Mouse (Mus musculus) liver, postnatal 0 days (tissue): ENCODE measurements around the gene Coq9. TPM values are rescaled to one million over a fixed set of nuclear protein-coding genes. Genes with fewer than 3 reads are reported as not detected.

Experiments used
- ATAC-seq: fragments of 200-750 bp; cut with Nextera tagmentation; 2 replicates; pipeline ENCODE4 v1.8.0; 2017; ENCODE audit warnings: mild to moderate bottlenecking, moderate library complexity
- DNase-seq: peaks from one replicate; pipeline ENCODE4 v3.0.0-alpha.2; 2016
- H3K27ac ChIP-seq: fragments of 300-500 bp; sonication (generic); 2 replicates; pipeline ENCODE4 v1.5.1; 2014; ENCODE audit warnings: antibody characterized with exemption, moderate library complexity, mild to moderate bottlenecking, low read depth
- H3K27me3 ChIP-seq: fragments of 300-500 bp; sonication (generic); 2 replicates; pipeline ENCODE4 v1.6.1; 2014; ENCODE audit warnings: low read length, control low read depth, mixed read lengths; ENCODE audit not compliant: insufficient read depth
- H3K36me3 ChIP-seq: fragments of 300-500 bp; sonication (generic); replicated peaks from 2 replicates; pipeline ENCODE4 v1.6.1; 2014; ENCODE audit warnings: mild to moderate bottlenecking, control low read depth, low read length, moderate library complexity, mixed read lengths; ENCODE audit not compliant: insufficient read depth
- H3K4me1 ChIP-seq: fragments of 300-500 bp; sonication (generic); 2 replicates; pipeline ENCODE4 v1.6.1; 2014; ENCODE audit warnings: antibody characterized with exemption, mild to moderate bottlenecking, control low read depth; ENCODE audit not compliant: insufficient read depth
- H3K4me2 ChIP-seq: fragments of 300-500 bp; sonication (generic); 2 replicates; pipeline ENCODE4 v1.6.1; 2014; ENCODE audit warnings: low read depth, mild to moderate bottlenecking, low read length, moderate library complexity, mixed read lengths
- H3K4me3 ChIP-seq: fragments of 300-500 bp; sonication (generic); 2 replicates; pipeline ENCODE4 v1.5.1; 2014; ENCODE audit warnings: low read depth, low read length
- H3K9ac ChIP-seq: fragments of 300-500 bp; sonication (generic); replicated peaks from 2 replicates; pipeline ENCODE4 v1.6.1; 2014; ENCODE audit warnings: mild to moderate bottlenecking, moderate library complexity
- H3K9me3 ChIP-seq: fragments of 300-500 bp; sonication (generic); 2 replicates; pipeline ENCODE4 v1.6.1; 2016; ENCODE audit warnings: mild to moderate bottlenecking, control low read depth, low read length, mixed read lengths
- CTCF ChIP-seq: sonication (generic); IDR thresholded peaks from 2 replicates; pipeline ENCODE4 v1.5.1; 2016; ENCODE audit warnings: antibody characterized with exemption, low read depth
- EP300 ChIP-seq: IDR thresholded peaks from 2 replicates; pipeline ENCODE4 v1.6.1; 2016; ENCODE audit warnings: antibody characterized with exemption, low read depth, mild to moderate bottlenecking
- WGBS: fragments of 180-500 bp; shearing (Covaris S2); extraction: QIAGEN DNeasy Blood & Tissue Kit; methylation state at CpG from one replicate; pipeline ENCODE4 v1.1.7; 2014; ENCODE audit not compliant: insufficient replicate concordance; 5-methylcytosine and 5-hydroxymethylcytosine counted together
- polyA plus RNA-seq: library from polyadenylated mRNA; unstranded; fragments of >200 nt; fragmentation: Nextera tagmentation; extraction: Ambion mirVana; gene quantifications from 2 replicates; pipeline ENCODE4 v1.2.1, GENCODE M21; 2015

Coq9 gene
- polyA plus RNA-seq, result 65.6 and 66.1 TPM in 2 replicates

- H3K4me2 ChIP-seq, result peak within 1 kb of the TSS; percentile 82
- H3K9me3 ChIP-seq, result no peaks in the 10 kb centered on the region
- DNase-seq (peak; percentile 96), ATAC-seq (peak; percentile 97)
- peaks cover 12% of the 10 kb centered on the region for H3K4me1 ChIP-seq
- peak within 1 kb of the TSS; percentile 96 for H3K9ac ChIP-seq
- H3K36me3 ChIP-seq, result no peaks in the 10 kb centered on the region
- peak within 1 kb of the TSS; percentile 98 for H3K27ac ChIP-seq
- WGBS, result 1% methylated on average over 82 of the region's 82 CpGs
- TF ChIP-seq EP300 (peak; percentile 65), CTCF (no peak)
- peak within 1 kb of the TSS; percentile 93 for H3K4me3 ChIP-seq
- no peaks in the 10 kb centered on the region for H3K27me3 ChIP-seq
Measured at GRCm38 (mm10) chr8:94837662-94838574, at the start of gene Coq9, which contains the start of gene Ciapin1. Coq9 (plus strand) TSS chr8:94838321. Ciapin1 (minus strand) TSS chr8:94838358.

DNA sequence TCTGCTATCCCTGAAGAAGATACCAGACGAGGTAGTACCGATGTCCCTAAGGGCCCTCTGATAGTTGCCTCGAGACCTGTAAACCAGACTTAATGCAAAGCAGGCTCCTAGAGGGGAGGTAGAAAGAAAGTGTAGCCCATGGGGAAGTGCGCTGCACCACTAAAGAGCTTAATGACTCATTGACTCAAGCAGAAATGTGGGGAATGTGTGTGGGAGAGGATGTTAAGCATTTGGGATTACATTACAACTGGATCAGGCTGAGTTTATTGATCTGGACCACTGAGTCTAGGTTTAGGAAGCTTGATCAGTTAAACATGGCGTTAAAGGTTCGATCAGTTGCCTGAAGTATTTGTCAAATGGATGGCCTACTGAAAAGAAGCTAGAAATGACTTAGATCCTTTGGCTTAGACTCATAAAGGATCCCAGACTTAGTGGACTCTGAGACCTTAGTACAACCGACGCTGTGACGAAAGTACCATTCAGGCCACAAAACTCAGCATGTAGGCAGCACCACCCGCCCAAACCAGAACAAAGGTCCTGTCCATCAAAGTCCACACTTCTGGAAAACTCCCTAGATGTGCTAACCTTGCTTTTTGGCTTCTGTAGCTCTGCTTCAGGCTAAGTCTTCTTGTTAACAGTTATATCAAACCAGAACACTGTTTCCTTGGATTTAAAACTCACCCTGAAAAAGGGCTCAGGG lies 48.7 kb upstream of the Coq9 start:
- Histone ChIP-seq H3K4me1 (peaks cover 21% of the 10 kb centered on the region), H3K27me3 (no peaks in the 10 kb centered on the region), H3K9ac (no peak overlapping the region), H3K4me2 (no peak overlapping the region), H3K9me3 (no peaks in the 10 kb centered on the region), H3K36me3 (no peaks in the 10 kb centered on the region), H3K4me3 (no peak overlapping the region), H3K27ac (no peak overlapping the region; the same call in 1 of the 2 replicates)
- TF ChIP-seq CTCF, result no peak
- TF ChIP-seq EP300, result no peak
- ATAC-seq (no peak), DNase-seq (no peak)
- WGBS, result 80% methylated on average over 10 of the region's 10 CpGs

- no peak for DNase-seq
- no peaks in the 10 kb centered on the region for H3K9me3 ChIP-seq
- no peak overlapping the region for H3K4me3 ChIP-seq
- no peaks in the 10 kb centered on the region for H3K36me3 ChIP-seq
- no peak overlapping the region for H3K9ac ChIP-seq
- no peaks in the 10 kb centered on the region for H3K27me3 ChIP-seq
- H3K27ac ChIP-seq, result no peak overlapping the region
- H3K4me1 ChIP-seq, result peaks cover 3% of the 10 kb centered on the region; the same call in 1 of the 2 replicates
- no peak overlapping the region for H3K4me2 ChIP-seq
- TF ChIP-seq EP300, result no peak
- no peak for TF ChIP-seq CTCF
- ATAC-seq, result peak; percentile 70
- 81% methylated on average over 4 of the region's 4 CpGs for WGBS
Measured at GRCm38 (mm10) chr8:94794368-94794767, 43.8 kb upstream of the Coq9 start.

GRCm38 (mm10) chr8:94794782-94795181 lies 43.3 kb upstream of the Coq9 start:
- Histone ChIP-seq H3K27me3 (no peaks in the 10 kb centered on the region), H3K27ac (no peak overlapping the region), H3K9me3 (no peaks in the 10 kb centered on the region), H3K9ac (no peak overlapping the region), H3K4me2 (no peak overlapping the region), H3K4me1 (no peaks in the 10 kb centered on the region), H3K4me3 (no peak overlapping the region), H3K36me3 (no peaks in the 10 kb centered on the region)
- ATAC-seq (peak; percentile 61), DNase-seq (no peak)
- 83% methylated on average over 2 of the region's 2 CpGs for WGBS
- TF ChIP-seq EP300, result no peak
- TF ChIP-seq CTCF, result peak; percentile 69

- Histone ChIP-seq H3K9ac (no peak overlapping the region), H3K4me2 (no peak overlapping the region), H3K36me3 (no peaks in the 10 kb centered on the region), H3K27ac (no peak overlapping the region), H3K27me3 (0 out of 2 replicates have a peak, but pooled peaks cover 2% of the 10 kb centered on the region), H3K4me3 (no peak overlapping the region), H3K4me1 (peaks cover 10% of the 10 kb centered on the region), H3K9me3 (no peaks in the 10 kb centered on the region)
- 38% methylated on average over 7 of the region's 7 CpGs for WGBS
- no peak for ATAC-seq
- TF ChIP-seq EP300 (no peak), CTCF (no peak)
- peak; percentile 35 for DNase-seq
Measured at GRCm38 (mm10) chr8:94800278-94800968, 37.7 kb upstream of the Coq9 start.
